Mouse (Mus musculus): Measurements from ENCODE around the gene Timm8b.

Timm8b gene

GRCm38 (mm10) chr9:50603189-50603997 lies at the start of gene Timm8b, which contains the start of gene Sdhd:
Gene Timm8b (plus strand): TSS chr9:50603910.
Gene Sdhd (minus strand): TSS chr9:50603812.
- peak; percentile 93 for DNase-seq (ENCODE audit: low spot score in 2 of 2)

- DNase-seq (ENCODE audit: low spot score in 2 of 2), result peak in 1 of 2 experiments; percentile 34
Measured at GRCm38 (mm10) chr9:50554241-50555093, 49.2 kb upstream of the Timm8b start, which contains the start of gene Il18. Gene Il18 (plus strand): TSS chr9:50554827.

GRCm38 (mm10) chr9:50555094-50555446 lies 48.6 kb upstream of the Timm8b start, which contains the start of gene Bco2:
Gene Bco2 (minus strand): TSS chr9:50555181.
- DNase-seq (ENCODE audit: low spot score in 2 of 2), result no peak

- no peak for DNase-seq (ENCODE audit: low spot score in 2 of 2)
Measured at GRCm38 (mm10) chr9:50561145-50561917, 42.4 kb upstream of the Timm8b start, which contains the start of gene Tex12. Gene Tex12 (minus strand): TSS chr9:50561325.

GRCm38 (mm10) chr9:50561918-50562360 lies 41.8 kb upstream of the Timm8b start:
- DNase-seq (ENCODE audit: low spot score in 2 of 2), result no peak

GRCm38 (mm10) chr9:50565173-50565572 lies 38.5 kb upstream of the Timm8b start:
- peak; percentile 13 to 31 for DNase-seq (ENCODE audit: low spot score in 2 of 2)

GRCm38 (mm10) chr9:50565940-50566339 lies 37.8 kb upstream of the Timm8b start:
- no peak for DNase-seq (ENCODE audit: low spot score in 2 of 2)

- no peak for DNase-seq (ENCODE audit: low spot score in 2 of 2)
Measured at GRCm38 (mm10) chr9:50567372-50567771, 36.3 kb upstream of the Timm8b start.

- no peak for DNase-seq (ENCODE audit: low spot score in 2 of 2)
Measured at GRCm38 (mm10) chr9:50567881-50568280, 35.8 kb upstream of the Timm8b start.

- DNase-seq (ENCODE audit: low spot score in 2 of 2), result peak in 1 of 2 experiments; percentile 40
Measured at GRCm38 (mm10) chr9:50569599-50570525, 33.8 kb upstream of the Timm8b start.

GRCm38 (mm10) chr9:50580370-50580769 lies 23.3 kb upstream of the Timm8b start:
- DNase-seq (ENCODE audit: low spot score in 2 of 2), result no peak

- no peak for DNase-seq (ENCODE audit: low spot score in 2 of 2)
Measured at GRCm38 (mm10) chr9:50585145-50585818, 18.4 kb upstream of the Timm8b start.

- DNase-seq (ENCODE audit: low spot score in 2 of 2), result no peak
Measured at GRCm38 (mm10) chr9:50586955-50587354, 16.8 kb upstream of the Timm8b start.

- peak in 1 of 2 experiments; percentile 34 for DNase-seq (ENCODE audit: low spot score in 2 of 2)
Measured at GRCm38 (mm10) chr9:50590856-50591518, 12.7 kb upstream of the Timm8b start.

- no peak for DNase-seq (ENCODE audit: low spot score in 2 of 2)
Measured at GRCm38 (mm10) chr9:50592955-50593354, 10.8 kb upstream of the Timm8b start.

- no peak for DNase-seq (ENCODE audit: low spot score in 2 of 2)
Measured at GRCm38 (mm10) chr9:50593544-50593943, 10.2 kb upstream of the Timm8b start.

- no peak for DNase-seq (ENCODE audit: low spot score in 2 of 2)
Measured at GRCm38 (mm10) chr9:50594794-50595417, 8.8 kb upstream of the Timm8b start.

GRCm38 (mm10) chr9:50596973-50597372 lies 6.7 kb upstream of the Timm8b start:
- no peak for DNase-seq (ENCODE audit: low spot score in 2 of 2)

- DNase-seq (ENCODE audit: low spot score in 2 of 2), result no peak
Measured at GRCm38 (mm10) chr9:50601536-50601935, 2.2 kb upstream of the Timm8b start.

Measured in urinary bladder, postnatal 36 days (tissue).